Mouse (Mus musculus) CD4-positive helper T cell, adult 2 months (primary cell): Measurements from ENCODE around the gene Usp9x.
A peak's percentile ranks its signal among the peaks of the same experiment; 100 is the strongest.

Source experiments
- DNase-seq: peaks from one replicate; pipeline ENCODE4 v3.0.0-alpha.2; 2012; ENCODE audit warnings: low read depth, missing footprints, low spot score

The Usp9x gene

GRCm38 (mm10) chrX:13071241-13071775, at the start of gene Usp9x:
Gene Usp9x (plus strand): TSS chrX:13071498.
- DNase-seq, result peak; percentile 88

GRCm38 (mm10) chrX:13022547-13023310, 48.6 kb upstream of the Usp9x start:
- DNase-seq, result no peak

- no peak for DNase-seq
These were observed 46.6 kb upstream of the Usp9x start for GRCm38 (mm10) chrX:13024539-13025202.

- no peak for DNase-seq
These were observed 46.0 kb upstream of the Usp9x start for GRCm38 (mm10) chrX:13025286-13025685.

DNA sequence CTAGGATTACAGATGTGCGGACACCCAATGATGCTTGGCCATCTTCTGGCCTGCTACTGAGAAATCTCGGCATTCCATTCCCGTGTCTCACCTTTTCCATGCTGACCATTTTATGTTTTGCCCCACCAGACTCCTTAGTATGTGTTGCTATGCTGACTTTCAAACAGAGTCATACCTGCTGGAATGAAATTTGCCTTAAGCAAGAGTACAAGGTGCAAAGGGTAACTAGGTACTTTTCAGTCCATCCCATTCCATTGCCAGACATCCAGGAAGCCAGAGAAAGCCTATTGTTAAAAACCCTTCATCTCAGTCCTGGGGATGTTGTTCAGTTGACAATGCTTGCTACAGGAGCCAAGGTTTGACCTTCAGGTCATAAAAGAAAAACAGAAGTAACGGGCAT, 43.1 kb upstream of the Usp9x start:
- DNase-seq, result no peak

DNA sequence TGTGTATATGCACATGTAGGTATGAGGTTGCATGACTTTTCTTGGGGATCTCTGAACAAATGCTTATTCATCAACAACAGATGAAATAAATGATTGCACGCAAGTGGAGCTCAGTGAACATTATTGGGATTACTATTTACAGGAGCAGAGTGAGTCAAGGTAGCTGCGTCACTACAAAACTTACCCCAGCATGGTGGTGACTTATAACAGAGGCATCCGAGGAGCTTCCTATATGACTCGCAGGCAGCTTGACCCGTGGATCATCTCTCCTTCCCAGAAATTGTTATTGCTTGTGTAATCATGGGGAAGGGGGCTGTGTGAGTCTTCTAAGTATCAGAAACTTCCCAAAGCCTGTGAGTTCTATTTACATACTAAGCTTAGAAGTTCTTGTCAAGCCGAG, 41.3 kb upstream of the Usp9x start:
- DNase-seq, result no peak

DNA sequence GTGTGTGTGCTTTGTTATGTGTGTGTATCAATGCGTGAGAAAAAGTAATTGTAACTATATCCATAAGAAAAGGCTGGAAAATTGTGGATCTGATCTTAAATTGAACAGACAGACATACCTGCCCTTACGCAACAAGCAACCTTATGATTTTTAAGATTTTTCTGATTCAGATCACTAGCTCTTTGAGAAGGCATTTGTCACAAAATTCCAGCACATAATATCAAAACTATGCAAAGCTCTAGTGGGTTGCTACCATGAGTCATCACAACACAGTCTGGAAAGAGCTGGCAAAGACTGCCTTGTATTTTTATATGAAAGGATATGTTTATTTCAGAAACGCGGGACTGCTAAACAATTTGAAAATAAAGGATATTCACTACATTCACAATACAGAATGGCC, 34.2 kb upstream of the Usp9x start:
- no peak for DNase-seq

GRCm38 (mm10) chrX:13039211-13039610, 32.1 kb upstream of the Usp9x start:
- DNase-seq, result no peak

- no peak for DNase-seq
These were observed 30.9 kb upstream of the Usp9x start for GRCm38 (mm10) chrX:13040391-13040790.

- DNase-seq, result peak; percentile 96
These were observed 29.6 kb upstream of the Usp9x start for GRCm38 (mm10) chrX:13041630-13042129.

- DNase-seq, result no peak
These were observed 27.5 kb upstream of the Usp9x start for GRCm38 (mm10) chrX:13043780-13044179.

GRCm38 (mm10) chrX:13044666-13045065, 26.6 kb upstream of the Usp9x start:
- DNase-seq, result no peak

GRCm38 (mm10) chrX:13046893-13047435, 24.3 kb upstream of the Usp9x start:
- DNase-seq, result no peak

DNA sequence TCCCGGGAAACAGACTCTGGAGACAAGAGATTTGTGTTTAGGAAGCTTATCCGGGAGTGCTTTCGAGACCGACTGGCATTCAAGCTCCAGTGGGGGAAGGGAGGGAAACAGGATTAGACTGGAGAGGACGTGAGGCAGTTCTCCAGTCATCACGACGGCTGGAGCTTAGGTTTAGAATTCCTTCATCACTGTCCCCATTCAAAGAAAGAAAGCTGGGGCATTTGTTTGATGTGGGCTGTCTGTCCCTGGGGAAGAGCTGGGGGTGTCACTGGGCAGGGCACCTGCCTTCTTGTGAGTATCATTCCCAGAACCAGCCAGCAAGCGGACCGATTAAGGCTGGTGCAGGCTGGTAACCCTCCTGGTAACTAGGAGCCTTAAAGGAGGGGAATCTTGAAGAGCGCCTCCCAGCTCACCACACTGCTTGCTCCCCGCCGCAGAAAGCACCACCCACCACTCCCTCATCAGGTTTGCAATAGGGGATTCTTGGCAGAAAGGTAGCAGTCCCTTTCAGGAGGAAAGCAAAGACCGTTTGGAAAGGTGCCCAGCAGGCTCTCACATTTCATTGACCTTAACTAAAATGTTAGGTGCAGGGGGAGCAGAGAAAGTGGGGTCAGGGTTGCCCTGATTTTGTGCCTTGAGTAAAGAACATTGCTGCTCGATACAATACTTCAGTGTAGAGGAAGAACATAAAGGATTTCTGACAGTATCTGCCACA, 23.5 kb upstream of the Usp9x start:
- no peak for DNase-seq

- no peak for DNase-seq
These were observed 16.7 kb upstream of the Usp9x start for GRCm38 (mm10) chrX:13054612-13055011.

- no peak for DNase-seq
These were observed 9.3 kb upstream of the Usp9x start for GRCm38 (mm10) chrX:13061961-13062360.

GRCm38 (mm10) chrX:13064273-13064925, 6.9 kb upstream of the Usp9x start:
- no peak for DNase-seq

DNA sequence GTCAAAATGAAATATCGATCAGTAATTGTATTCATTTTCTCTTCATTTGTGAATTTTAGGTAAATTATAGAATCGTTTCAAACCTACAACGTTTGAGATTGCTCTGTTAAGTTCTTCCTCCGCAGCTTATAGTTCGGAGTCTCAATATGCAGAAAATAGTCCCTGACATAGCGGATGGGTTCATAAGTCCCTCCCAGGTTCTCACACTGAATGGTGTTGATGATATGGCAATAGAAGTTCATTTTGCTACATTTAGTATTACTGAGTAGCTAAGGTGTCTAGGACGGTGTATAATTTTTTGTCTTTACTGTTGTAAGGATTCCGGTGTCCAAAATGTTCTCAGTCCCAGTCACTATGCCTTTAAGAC, 1.1 kb upstream of the Usp9x start:
- DNase-seq, result no peak

- DNase-seq, result peak; percentile 89
These were observed 591 bp upstream of the Usp9x start for GRCm38 (mm10) chrX:13070573-13071240.

DNA sequence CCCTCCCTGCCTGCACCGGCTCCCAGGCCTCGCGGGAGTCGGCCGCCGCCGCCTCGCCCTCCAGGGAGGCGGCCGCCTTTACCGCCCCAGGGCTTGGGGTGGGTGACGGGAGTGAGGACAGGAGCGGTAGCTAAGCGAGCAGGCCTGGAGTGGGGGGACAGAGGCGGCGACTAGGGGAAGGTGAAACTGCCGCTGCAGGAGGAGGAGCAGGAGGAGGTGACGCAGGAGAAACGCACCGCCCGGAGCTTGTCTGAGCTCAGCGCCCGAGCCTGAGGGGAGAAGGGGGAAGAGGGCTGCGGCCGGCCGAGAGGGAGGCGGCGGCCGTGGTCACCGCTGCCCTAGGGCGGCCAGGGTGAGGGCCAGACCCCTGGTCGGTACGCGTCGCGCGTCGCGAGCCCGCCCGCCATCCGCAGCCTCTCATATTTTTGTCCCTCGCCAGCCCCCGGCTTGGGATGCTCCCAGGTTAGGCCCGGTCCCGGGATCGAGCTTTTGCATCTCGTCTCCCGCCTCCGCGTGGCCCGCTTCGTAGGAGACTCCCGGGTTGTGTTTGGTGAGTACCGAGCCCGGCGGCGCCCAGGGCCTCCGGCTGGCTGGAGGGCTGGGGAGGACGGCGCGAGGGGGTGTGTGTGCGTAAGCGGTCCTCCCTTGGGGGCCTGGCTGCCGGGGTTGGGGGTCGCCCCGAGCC, 620 bp downstream of the Usp9x start:
- DNase-seq, result peak; percentile 83
